Mouse (Mus musculus) C2C12 (cell line): ENCODE measurements at regions not wholly inside any gene's neighbourhood (a gene's known extent, or its start where the extent isn't known, plus 50 kb on each side); places are given as distances from the start of the nearest gene placed in this dataset.

ENCODE experiments used
- CEBPB ChIP-seq: IDR thresholded peaks from one replicate; pipeline ENCODE4 v1.6.1; 2011; ENCODE audit warnings: low read depth, mild to moderate bottlenecking, control low read depth, moderate library complexity
- CTCF ChIP-seq: IDR thresholded peaks from one replicate; pipeline ENCODE4 v1.5.1; 2011; ENCODE audit not compliant: control insufficient read depth, insufficient read depth, insufficient read length

DNA sequence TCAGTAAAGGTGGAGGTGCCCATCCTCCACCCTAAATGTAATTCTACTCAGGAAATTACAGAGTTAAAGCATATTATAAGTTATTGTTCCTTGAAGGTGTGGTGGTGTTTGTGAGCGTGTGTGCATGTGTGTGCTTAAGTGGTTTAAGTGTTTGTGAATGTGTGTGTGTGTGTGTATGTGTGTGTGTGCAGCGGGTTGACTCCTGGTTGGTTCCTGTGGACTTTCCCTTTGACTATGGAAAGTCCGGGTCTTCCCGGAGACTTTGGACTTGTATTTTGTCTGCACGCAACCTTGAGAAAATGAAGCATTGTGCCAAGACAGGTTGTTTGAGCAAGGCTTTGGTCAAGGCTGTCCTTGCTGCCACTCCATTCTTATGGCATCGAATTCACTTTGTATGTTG, 52.9 kb upstream of the Kcnj15 start:
- TF ChIP-seq CEBPB, result no peak
- TF ChIP-seq CTCF, result no peak
